Mouse (Mus musculus) CH12.LX (cell line): ENCODE data around the gene Cdh24. TPM values are rescaled to one million over a fixed set of nuclear protein-coding genes. Genes with fewer than 3 reads are reported as not detected.

Source experiments
- DNase-seq: peaks from one replicate; pipeline ENCODE4 v3.0.0-alpha.2; 2013; ENCODE audit errors: extremely low read depth
- H3K27ac ChIP-seq: 2 replicates; pipeline ENCODE4 v1.5.1; 2012; ENCODE audit warnings: low read depth, mild to moderate bottlenecking, control low read depth, moderate library complexity; ENCODE audit not compliant: insufficient read depth
- H3K27me3 ChIP-seq: replicated peaks from 2 replicates; pipeline ENCODE3; 2012; ENCODE audit warnings: inconsistent platforms
- H3K36me3 ChIP-seq, 2 experiments: replicated peaks in 1 of 2; 2 replicates each; pipeline versions ENCODE3 to v1.6.1; 2012; ENCODE audit warnings: inconsistent platforms in 1 of 2, low read length in 1 of 2, mild to moderate bottlenecking in 1 of 2, mixed read lengths in 1 of 2, moderate library complexity in 1 of 2; ENCODE audit not compliant: control insufficient read depth in 1 of 2, insufficient read depth in 1 of 2
- H3K4me1 ChIP-seq, 2 experiments: 2 replicates each; pipeline ENCODE4 v1.6.1; 2012; ENCODE audit warnings: inconsistent platforms in 1 of 2, moderate library complexity in 1 of 2; ENCODE audit not compliant: insufficient read depth in 2 of 2, control insufficient read depth in 1 of 2
- H3K4me2 ChIP-seq: 2 replicates; pipeline ENCODE4 v1.6.1; 2012; ENCODE audit warnings: low read depth, mild to moderate bottlenecking, control low read depth; ENCODE audit not compliant: poor library complexity, insufficient read depth, severe bottlenecking
- H3K4me3 ChIP-seq, 3 experiments: fragments of 150-350 bp in 1 of 3; sonication (generic) in 1 of 3; replicated peaks in 1 of 3; 2 replicates each; pipeline versions ENCODE3 to v1.5.1; 2011 to 2012; ENCODE audit warnings: low read depth in 2 of 3, low read length in 2 of 3, mild to moderate bottlenecking in 2 of 3, moderate library complexity in 2 of 3, control low read depth in 1 of 3, improper control_type of control experiment in 1 of 3, inconsistent platforms in 1 of 3, mixed read lengths in 1 of 3; ENCODE audit not compliant: poor library complexity in 1 of 3
- H3K79me2 ChIP-seq: replicated peaks from 2 replicates; pipeline ENCODE4 v1.6.1; 2012; ENCODE audit warnings: mild to moderate bottlenecking, moderate library complexity; ENCODE audit not compliant: control insufficient read depth, poor library complexity, insufficient read depth, severe bottlenecking; ENCODE audit errors: extremely low read depth
- H3K9ac ChIP-seq: 2 replicates; pipeline ENCODE4 v1.6.1; 2012; ENCODE audit warnings: low read depth, mild to moderate bottlenecking, control low read depth, moderate library complexity; ENCODE audit not compliant: insufficient read depth
- H3K9me3 ChIP-seq: replicated peaks from 2 replicates; pipeline ENCODE3; 2012; ENCODE audit warnings: low read length, inconsistent platforms, mixed read lengths
- CHD1 ChIP-seq: IDR thresholded peaks from 2 replicates; pipeline ENCODE4 v1.6.1; 2012; ENCODE audit warnings: low read depth, low read length, improper control_type of control experiment, inconsistent platforms
- CTCF ChIP-seq, 2 experiments: IDR thresholded peaks in 1 of 2; conservative IDR thresholded peaks in 1 of 2; 2 replicates each; pipeline ENCODE4 v1.5.1; 2011 to 2012; ENCODE audit warnings: low read depth in 2 of 2, low read length in 2 of 2, improper control_type of control experiment in 1 of 2, inconsistent platforms in 1 of 2, mild to moderate bottlenecking in 1 of 2, moderate library complexity in 1 of 2
- ELF1 ChIP-seq: IDR thresholded peaks from 2 replicates; pipeline ENCODE4 v1.6.1; 2014; ENCODE audit warnings: low read depth, mild to moderate bottlenecking, inconsistent platforms, low read length, improper control_type of control experiment
- EP300 ChIP-seq: IDR thresholded peaks from 2 replicates; pipeline ENCODE4 v1.6.1; 2011; ENCODE audit warnings: low read length, improper control_type of control experiment
- GABPA ChIP-seq: IDR thresholded peaks from 2 replicates; pipeline ENCODE4 v1.6.1; 2012; ENCODE audit warnings: low read depth, low read length, improper control_type of control experiment, inconsistent platforms; ENCODE audit not compliant: insufficient replicate concordance
- MAFK ChIP-seq: IDR thresholded peaks from 2 replicates; pipeline ENCODE4 v1.6.1; 2011; ENCODE audit warnings: low read length, improper control_type of control experiment; ENCODE audit not compliant: insufficient replicate concordance
- MAX ChIP-seq: IDR thresholded peaks from 2 replicates; pipeline ENCODE4 v1.6.1; 2011; ENCODE audit warnings: low read length, improper control_type of control experiment
- MAZ ChIP-seq: IDR thresholded peaks from 2 replicates; pipeline ENCODE4 v1.6.1; 2012; ENCODE audit warnings: low read depth, mild to moderate bottlenecking, inconsistent platforms, low read length, improper control_type of control experiment, moderate library complexity
- MXI1 ChIP-seq: IDR thresholded peaks from 2 replicates; pipeline ENCODE4 v1.6.1; 2011; ENCODE audit warnings: mild to moderate bottlenecking, low read depth, low read length, improper control_type of control experiment
- POLR2A ChIP-seq: IDR thresholded peaks from 2 replicates; pipeline ENCODE4 v1.6.1; 2011; ENCODE audit warnings: low read depth, mild to moderate bottlenecking, improper control_type of control experiment, low read length
- RCOR1 ChIP-seq: conservative IDR thresholded peaks from 2 replicates; pipeline ENCODE4 v1.6.1; 2012; ENCODE audit warnings: low read depth, mild to moderate bottlenecking, inconsistent platforms, low read length, improper control_type of control experiment
- TCF12 ChIP-seq: IDR thresholded peaks from 2 replicates; pipeline ENCODE4 v1.6.1; 2014; ENCODE audit warnings: low read depth, mild to moderate bottlenecking, inconsistent platforms, low read length, improper control_type of control experiment
- UBTF ChIP-seq: IDR thresholded peaks from 2 replicates; pipeline ENCODE4 v1.6.1; 2012; ENCODE audit warnings: low read depth, mild to moderate bottlenecking, inconsistent platforms, low read length, improper control_type of control experiment, moderate library complexity
- USF2 ChIP-seq: conservative IDR thresholded peaks from 2 replicates; pipeline ENCODE4 v1.6.1; 2011; ENCODE audit warnings: low read depth, low read length, improper control_type of control experiment
- ZC3H11A ChIP-seq: IDR thresholded peaks from 2 replicates; pipeline ENCODE4 v1.6.1; 2012; ENCODE audit warnings: low read depth, mild to moderate bottlenecking, inconsistent platforms, low read length, improper control_type of control experiment
- dilution Hi-C: fragments of 300-500 bp; cut with MboI; formaldehyde crosslinking; loops from 2 replicates; pipeline ENCODE4 v1.14.3; 2020; ENCODE audit warnings: low sequenced_read_pairs; ENCODE audit not compliant: extremely low pct_unique_long_range_greater_than_20kb, extremely low pct_ligation_motif_present
- in situ Hi-C: fragments of 300-500 bp; cut with MboI; formaldehyde crosslinking; loops from 3 replicates; pipeline ENCODE4 v1.14.3; 2019; ENCODE audit warnings: low sequenced_read_pairs, low pct_ligation_motif_present, low pct_unique_long_range_greater_than_20kb, mixed read lengths
- polyA plus RNA-seq: library from polyadenylated mRNA; unstranded; fragments of >175 nt; gene quantifications from 2 replicates; pipeline ENCODE4 v1.2.1, GENCODE M21; 2012; ENCODE audit warnings: low read depth; ENCODE audit not compliant: insufficient read length
- total RNA-seq, 2 experiments: library from RNA; depleted of rRNA; stranded (reverse); fragments of 300-350 nt in 1 of 2; fragments of >200 nt in 1 of 2; gene quantifications; 2 replicates each; pipeline ENCODE4 v1.2.3; 2012 to 2014

The Cdh24 gene
- total and polyA plus RNA-seq, 3 experiments = 1.0 to 4.9 (median 1.6) TPM

DNA sequence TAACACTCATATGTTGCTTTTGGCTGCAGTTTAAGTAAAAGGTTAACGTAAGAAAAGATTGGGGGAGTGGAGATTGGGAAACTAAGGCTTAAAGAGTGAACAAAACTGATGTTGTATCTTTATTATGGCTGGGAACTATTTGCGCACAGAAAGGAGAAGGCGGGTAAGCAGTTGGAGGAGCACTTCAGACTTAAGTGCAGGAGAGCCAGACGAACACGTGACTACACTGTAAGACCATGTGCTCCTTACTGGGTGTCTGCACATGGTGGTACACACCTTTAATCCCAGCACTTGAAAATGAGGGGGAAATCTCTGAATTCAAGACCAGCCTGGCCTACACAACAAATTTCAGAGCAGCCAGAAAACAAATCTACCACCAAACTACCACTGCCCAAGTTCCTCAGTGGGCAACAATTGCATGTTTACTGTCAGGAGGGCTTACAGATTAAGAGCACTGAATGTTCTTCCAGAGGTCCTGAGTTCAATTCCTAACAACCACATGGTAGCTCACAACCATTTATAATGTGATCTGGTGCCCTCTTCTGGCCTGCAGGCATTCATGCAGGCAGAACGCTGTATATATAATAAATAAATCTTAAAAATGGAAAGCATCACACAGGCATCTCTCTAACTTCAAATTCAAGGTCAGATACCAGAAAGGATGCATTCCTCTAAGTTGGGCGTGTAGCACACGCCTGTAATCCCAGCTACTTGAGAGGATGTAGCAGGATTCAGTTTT lies 5.9 kb upstream of the Cdh24 start:
- Histone ChIP-seq H3K9ac (no peak overlapping the region), H3K36me3 (peaks cover 88 to 94% of the 10 kb centered on the region in 2 experiments), H3K27ac (no peak overlapping the region), H3K4me1 (peaks cover 11 to 38% of the 10 kb centered on the region in 2 experiments), H3K9me3 (no peaks in the 10 kb centered on the region), H3K4me2 (no peak overlapping the region), H3K4me3 (no peak overlapping the region), H3K79me2 (peaks cover 44% of the 10 kb centered on the region), H3K27me3 (no peaks in the 10 kb centered on the region)
- in situ Hi-C loops (loop anchor here (5.0 to 25.0 kb wide), 2 partner anchors 415 to 585 kb away; no protein-coding TSS in a partner anchor), dilution Hi-C loops (no loop called here)
- no peak for DNase-seq
- TF ChIP-seq MXI1 = no peak
- TF ChIP-seq CTCF (conservative IDR thresholded peaks at IDR 0.05 in 1 of 2, IDR thresholded peaks at IDR 0.05 in 1 of 2; ENCODE audit: low read depth in 2 of 2, low read length in 2 of 2) = peak in 1 of 2 experiments; percentile 51; a peak in 2 of 4 replicates
- TF ChIP-seq, all 38 proteins: peak for 1

DNA sequence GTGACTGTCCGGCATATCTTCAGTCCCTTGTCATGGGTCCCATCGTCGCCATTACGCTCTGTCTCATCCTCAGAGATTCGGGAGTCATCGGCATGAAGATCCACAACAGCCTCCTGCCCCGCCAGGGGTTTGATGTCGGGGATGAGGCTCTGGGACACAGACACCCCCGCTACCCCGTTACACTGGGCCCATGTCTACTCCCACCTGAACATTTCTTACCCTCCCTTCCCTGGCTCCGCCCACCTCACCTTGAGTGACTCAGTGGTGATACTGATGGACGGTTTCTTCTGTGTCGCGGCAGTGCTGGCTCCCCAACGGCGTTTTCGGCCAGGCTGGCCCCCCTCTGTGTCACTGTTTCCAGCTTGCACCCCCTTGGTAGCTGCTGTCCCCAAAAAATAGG lies 5.3 kb upstream of the Cdh24 start:
- no peaks in the 10 kb centered on the region for H3K9me3 ChIP-seq
- H3K27ac ChIP-seq = peak overlapping the region; percentile 13; the same call in 1 of the 2 replicates
- H3K4me3 ChIP-seq = no peak overlapping the region
- peaks cover 84 to 95% of the 10 kb centered on the region in 2 experiments for H3K36me3 ChIP-seq
- dilution Hi-C loops (no loop called here), in situ Hi-C loops (loop anchor here (5.0 to 25.0 kb wide), 2 partner anchors 414 to 584 kb away; no protein-coding TSS in a partner anchor)
- H3K4me1 ChIP-seq = peaks cover 7 to 37% of the 10 kb centered on the region in 2 experiments
- no peak overlapping the region for H3K9ac ChIP-seq
- TF ChIP-seq CHD1 (no peak), POLR2A (no peak), USF2 (no peak), UBTF (no peak), MAX (no peak), TCF12 (no peak), EP300 (no peak), ELF1 (no peak), ZC3H11A (no peak), RCOR1 (no peak), GABPA (no peak), MAZ (no peak), MAFK (no peak), MXI1 (no peak)
- peaks cover 39% of the 10 kb centered on the region for H3K79me2 ChIP-seq
- H3K27me3 ChIP-seq = no peaks in the 10 kb centered on the region
- no peak overlapping the region for H3K4me2 ChIP-seq
- DNase-seq = no peak
